Mouse (Mus musculus) liver, embryonic 14.5 days (tissue): ENCODE measurements around the gene Atf7.

ENCODE experiments used
- CTCF ChIP-seq: IDR thresholded peaks from 2 replicates; pipeline ENCODE4 v1.5.1; 2016; ENCODE audit warnings: antibody characterized with exemption, low read depth, control low read depth
- EP300 ChIP-seq: IDR thresholded peaks from 2 replicates; pipeline ENCODE4 v1.6.1; 2016; ENCODE audit warnings: antibody characterized with exemption, low read depth

DNA sequence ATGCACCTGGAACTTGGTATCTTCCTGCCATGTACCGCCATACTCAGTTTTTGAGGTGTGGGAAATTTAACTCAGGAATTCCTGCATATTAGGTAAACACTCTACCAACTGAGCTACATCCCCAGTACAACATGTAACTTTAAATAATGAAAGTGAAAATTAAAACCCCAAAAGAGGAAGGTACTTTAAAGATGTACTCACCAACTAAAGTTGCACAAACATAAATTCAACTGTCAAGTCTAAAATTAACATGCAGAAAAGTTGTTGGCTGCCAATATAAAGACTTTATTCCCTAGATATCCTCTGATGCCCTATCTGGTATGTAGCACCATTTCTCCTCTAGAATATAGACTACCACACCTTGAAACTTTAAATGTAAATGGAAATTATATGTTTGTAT lies 7.6 kb downstream of the Atf7 start:
- TF ChIP-seq CTCF (no peak), EP300 (no peak)
